Mouse (Mus musculus) layer of hippocampus, postnatal 10 days (tissue): ENCODE data around the gene Cypt2. TPM values are rescaled to one million over a fixed set of nuclear protein-coding genes. Genes with fewer than 3 reads are reported as not detected.
"Not testable (repeated sequence)": the region's sequence is repeated elsewhere in the genome, so short reads cannot be mapped to it uniquely, and the experiment has no call there.

Experiments
- DNase-seq, 2 experiments: peaks; one replicate each; pipeline ENCODE4 v3.0.0; 2021; ENCODE audit warnings: low spot score in 2 of 2
- long read RNA-seq: library from polyadenylated mRNA; stranded (forward); transcript quantifications from one replicate; pipeline ENCODE4 v2.0.0, GENCODE M21; 2023
- total RNA-seq, 2 experiments: library from RNA; stranded (reverse); gene quantifications; 2 replicates each; pipeline ENCODE4 v1.2.3; 2021

Gene Cypt2
- total RNA-seq, result not detected
- long read RNA-seq, result 0 reads

DNA sequence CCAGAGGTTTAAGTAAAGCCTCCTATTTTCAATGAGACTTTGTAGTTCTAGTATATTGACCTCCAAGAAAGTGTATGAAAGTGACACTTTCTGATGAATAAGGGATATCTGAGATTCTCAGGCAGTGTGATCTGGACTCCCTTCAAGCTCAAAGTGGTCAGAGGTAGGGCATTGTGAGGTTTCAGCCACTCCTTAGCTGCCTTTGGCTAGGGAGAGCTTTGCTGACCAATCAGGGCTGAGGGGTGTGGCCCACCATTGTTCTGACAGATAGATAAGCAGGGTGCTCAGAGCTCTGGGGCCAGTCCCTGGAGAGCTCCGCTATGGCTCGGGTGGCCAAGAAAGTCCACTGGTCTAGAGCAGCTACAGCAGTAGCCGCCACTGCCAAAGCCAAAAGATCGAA is at the start of gene Cypt2:
Cypt2 (plus strand) TSS at position 301 of the 400 bp plus-strand sequence.
- not testable (repeated sequence) for DNase-seq

DNA sequence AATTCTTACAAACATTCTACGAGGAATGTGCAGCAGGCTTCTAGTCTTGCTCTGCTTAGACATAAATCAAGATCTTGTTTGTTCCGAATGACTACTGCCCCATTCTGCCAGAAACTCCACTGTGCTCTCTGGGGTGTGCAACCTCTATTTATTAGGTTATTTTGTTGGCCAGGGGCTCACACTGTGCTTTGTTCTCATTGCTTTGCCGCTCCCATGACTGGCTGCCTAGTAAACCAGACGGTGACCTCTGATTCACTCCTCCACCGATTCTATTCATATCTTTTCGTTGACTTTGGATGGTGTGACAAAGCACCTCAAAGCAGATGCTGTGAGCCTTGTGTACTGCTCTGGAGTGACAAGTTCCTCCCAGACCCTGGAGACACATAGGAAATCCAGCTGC is 46.7 kb downstream of the Cypt2 start:
- DNase-seq, result no peak
